Mouse (Mus musculus) cortical plate, adult 2 months (tissue): ENCODE results near the gene Nrg4.

Experiments used
- CTCF ChIP-seq: fragments of 200-500 bp; IDR thresholded peaks from 2 replicates; pipeline ENCODE4 v1.5.1; 2011; ENCODE audit warnings: mild to moderate bottlenecking, control low read depth, low read length; ENCODE audit not compliant: insufficient read depth; ENCODE audit errors: extremely low read depth
- POLR2A ChIP-seq: fragments of 200-500 bp; IDR thresholded peaks from 2 replicates; pipeline ENCODE4 v1.6.1; 2011; ENCODE audit warnings: mild to moderate bottlenecking, low read length, control low read depth; ENCODE audit not compliant: insufficient read depth; ENCODE audit errors: extremely low read depth

DNA sequence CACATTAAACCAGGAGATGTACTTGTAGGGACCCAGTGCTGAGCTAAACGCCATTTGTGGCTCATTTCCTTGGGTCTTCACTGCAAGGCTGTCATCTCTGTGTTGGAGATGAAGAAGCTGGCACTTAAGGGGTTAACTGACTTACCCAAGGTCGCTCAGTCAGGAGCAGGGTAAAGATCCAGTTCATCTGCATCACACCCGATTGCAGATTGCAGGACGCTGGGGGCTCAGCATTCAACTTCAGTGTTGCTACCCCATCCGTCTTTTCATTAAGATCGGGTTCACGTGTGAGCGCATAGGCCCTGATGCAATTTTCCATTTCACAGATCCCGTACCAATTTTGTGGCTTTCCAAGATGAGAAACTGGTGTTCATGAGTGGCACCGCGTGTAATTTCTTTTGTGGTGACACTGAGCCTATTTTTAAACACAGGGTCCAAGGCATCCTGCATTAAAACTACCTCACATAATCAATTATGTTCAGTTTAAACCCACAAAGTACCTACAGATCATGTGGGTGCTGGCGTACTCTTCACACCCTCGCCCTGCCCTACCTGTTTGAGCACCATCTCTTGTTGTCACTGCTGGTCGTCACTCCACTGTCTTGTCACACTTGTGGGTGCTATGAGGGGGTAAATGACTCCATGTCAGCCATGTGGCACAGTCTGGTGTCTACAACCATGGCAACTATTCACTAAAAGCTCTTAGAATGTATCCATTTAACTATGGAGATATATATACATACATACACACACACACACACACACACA, 1.7 kb upstream of the Nrg4 start:
- TF ChIP-seq POLR2A (no peak), CTCF (no peak)
